Mouse (Mus musculus) spleen, adult 2 months (tissue): ENCODE results near the gene Vmn1r135. TPM values are rescaled to one million over a fixed set of nuclear protein-coding genes. Genes with fewer than 3 reads are reported as not detected.
"Not testable (repeated sequence)": the region's sequence is repeated elsewhere in the genome, so short reads cannot be mapped to it uniquely, and the experiment has no call there.

Experiments
- DNase-seq, 2 experiments: peaks; one replicate each; pipeline versions ENCODE4 v3.0.0 to v3.0.0-alpha.2; 2012 to 2021; ENCODE audit warnings: low spot score in 2 of 2, low read depth in 1 of 2
- H3K27ac ChIP-seq: fragments of 200-500 bp; 2 replicates; pipeline ENCODE4 v1.5.1; 2012; ENCODE audit warnings: low read length, inconsistent platforms; ENCODE audit not compliant: insufficient read depth
- H3K27me3 ChIP-seq: fragments of 200-500 bp; 2 replicates; pipeline ENCODE4 v1.6.1; 2012; ENCODE audit warnings: mild to moderate bottlenecking, moderate library complexity, low read length, inconsistent platforms; ENCODE audit not compliant: control insufficient read depth, insufficient read depth
- H3K36me3 ChIP-seq: fragments of 200-500 bp; 2 replicates; pipeline ENCODE4 v1.6.1; 2012; ENCODE audit warnings: mild to moderate bottlenecking, low read length, inconsistent platforms; ENCODE audit not compliant: control insufficient read depth, insufficient read depth
- H3K4me1 ChIP-seq: fragments of 200-500 bp; 2 replicates; pipeline ENCODE4 v1.6.1; 2011; ENCODE audit warnings: inconsistent platforms; ENCODE audit not compliant: control insufficient read depth, insufficient read depth, insufficient read length
- H3K4me3 ChIP-seq: fragments of 200-500 bp; 2 replicates; pipeline ENCODE4 v1.5.1; 2011; ENCODE audit warnings: mild to moderate bottlenecking, inconsistent platforms; ENCODE audit not compliant: insufficient read depth, insufficient read length; ENCODE audit errors: extremely low read depth
- WGBS: fragments of 180-500 bp; shearing (Covaris S2); methylation state at CpG from one replicate; pipeline ENCODE4 v1.1.7; 2018; 5-methylcytosine and 5-hydroxymethylcytosine counted together
- polyA plus RNA-seq: library from polyadenylated mRNA; depleted of rRNA; stranded (reverse); fragments of >200 nt; gene quantifications from 2 replicates; pipeline ENCODE4 v1.2.3, GENCODE M21; 2012; rRNA removed

Gene Vmn1r135
- not detected in 2 replicates for polyA plus RNA-seq

- not testable (repeated sequence) for DNase-seq, H3K4me3 ChIP-seq, H3K27ac ChIP-seq, H3K36me3 ChIP-seq, H3K4me1 ChIP-seq, H3K27me3 ChIP-seq
- no CpG with 5 or more reads among the region's 1 CpGs for WGBS
Observed at GRCm38 (mm10) chr7:21832051-21832450, at the start of gene Vmn1r135. Gene Vmn1r135 (plus strand): TSS chr7:21832351.

DNA sequence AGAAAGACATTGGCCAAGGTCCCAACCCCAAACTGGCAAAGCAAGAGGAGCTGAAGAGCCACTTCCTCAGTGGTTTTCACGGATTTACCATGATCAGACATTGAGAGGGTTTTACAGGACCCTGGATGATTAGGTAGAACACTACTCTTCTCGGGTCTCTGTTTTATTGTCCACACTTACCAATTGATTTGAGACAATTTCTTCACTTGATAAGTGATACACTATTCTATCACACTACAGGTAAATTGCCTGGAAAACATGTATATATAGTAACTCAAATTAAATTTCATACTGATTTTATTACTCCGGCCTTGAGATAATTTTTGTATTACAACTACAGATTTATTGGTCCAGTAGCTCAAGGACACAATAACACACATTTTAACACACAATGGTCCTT, 35.5 kb upstream of the Vmn1r135 start, which contains the start of gene Gm4177:
Gm4177 (minus strand) TSS at position 101 of the 400 bp plus-strand sequence.
- H3K4me1 ChIP-seq, H3K27ac ChIP-seq, H3K36me3 ChIP-seq, H3K4me3 ChIP-seq, H3K27me3 ChIP-seq, DNase-seq: not testable (repeated sequence)
- no CpG with 5 or more reads among the region's 3 CpGs for WGBS

- no CpG with 5 or more reads among the region's 1 CpGs for WGBS
- not testable (repeated sequence) for H3K36me3 ChIP-seq, H3K27me3 ChIP-seq, H3K4me3 ChIP-seq, H3K27ac ChIP-seq, H3K4me1 ChIP-seq, DNase-seq
Observed at GRCm38 (mm10) chr7:21844167-21844566, 12.0 kb downstream of the Vmn1r135 start, which contains the start of gene Gm5725. Gene Gm5725 (minus strand): TSS chr7:21844267.

Other genes with a start within 250 kb of the Vmn1r135 start
- not detected in 2 replicates for gene Vmn1r132, start 218.3 kb upstream of the Vmn1r135 start, polyA plus RNA-seq
- gene Gm4175, start 70.9 kb upstream of the Vmn1r135 start, polyA plus RNA-seq = not detected in 2 replicates
- gene Gm4177, start 35.6 kb upstream of the Vmn1r135 start, polyA plus RNA-seq = not detected in 2 replicates
- gene Gm5725, start 11.9 kb downstream of the Vmn1r135 start, polyA plus RNA-seq = not detected in 2 replicates
- gene Gm5891, start 88.9 kb downstream of the Vmn1r135 start, polyA plus RNA-seq = not detected in 2 replicates
- not detected in 2 replicates for gene Vmn1r137, start 162.2 kb downstream of the Vmn1r135 start, polyA plus RNA-seq
- not detected in 2 replicates for gene Vmn1r138, start 196.5 kb downstream of the Vmn1r135 start, polyA plus RNA-seq
- not detected in 2 replicates for gene Gm6176, start 224.0 kb downstream of the Vmn1r135 start, polyA plus RNA-seq
- not detected in 2 replicates for gene Vmn1r139, start 236.7 kb downstream of the Vmn1r135 start, polyA plus RNA-seq